Mouse (Mus musculus) lung, postnatal 4 days (tissue): ENCODE data around the gene Lrp2bp.

Experiments used
- DNase-seq, 2 experiments: peaks; one replicate each; pipeline ENCODE4 v3.0.0; 2021

The Lrp2bp gene

DNA sequence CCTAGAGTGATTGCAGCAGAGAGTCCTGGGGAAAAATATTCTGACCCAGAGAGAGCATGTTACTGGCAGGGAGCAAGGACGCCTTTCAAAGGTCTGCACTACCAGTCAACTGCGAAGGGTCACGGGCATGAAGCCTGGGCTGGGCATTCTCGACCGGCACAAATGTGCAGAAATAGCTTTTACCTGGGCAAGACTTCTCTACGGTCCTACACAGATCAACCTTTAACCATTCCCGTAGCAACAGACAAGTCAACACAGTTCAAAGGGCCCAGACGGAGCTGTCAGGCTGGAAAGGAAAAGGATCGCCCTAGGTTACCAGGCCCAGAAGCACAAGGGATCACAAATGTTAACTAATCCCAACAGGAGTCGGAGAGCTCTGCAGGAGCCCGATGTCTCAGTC is 37.1 kb downstream of the Lrp2bp start:
- DNase-seq, result no peak

DNA sequence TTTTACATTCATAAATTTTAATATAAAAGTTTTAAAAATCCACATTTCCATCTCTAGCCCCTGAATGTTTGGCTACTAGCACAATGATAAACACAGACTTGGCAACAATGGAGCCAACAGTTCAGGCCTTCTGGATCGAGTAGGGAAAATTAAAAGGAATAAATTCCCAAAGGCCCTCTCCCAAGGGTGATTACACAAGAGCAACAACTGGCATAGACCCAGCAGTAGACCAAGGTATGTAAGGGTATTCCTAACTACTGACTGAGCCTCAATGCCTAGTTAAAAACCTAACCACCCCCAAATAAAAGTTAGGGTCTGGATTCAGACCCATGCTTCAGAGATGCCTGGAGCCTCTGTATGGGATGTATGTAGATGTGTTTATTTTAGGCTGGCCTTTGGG is 40.6 kb downstream of the Lrp2bp start:
- DNase-seq, result no peak

DNA sequence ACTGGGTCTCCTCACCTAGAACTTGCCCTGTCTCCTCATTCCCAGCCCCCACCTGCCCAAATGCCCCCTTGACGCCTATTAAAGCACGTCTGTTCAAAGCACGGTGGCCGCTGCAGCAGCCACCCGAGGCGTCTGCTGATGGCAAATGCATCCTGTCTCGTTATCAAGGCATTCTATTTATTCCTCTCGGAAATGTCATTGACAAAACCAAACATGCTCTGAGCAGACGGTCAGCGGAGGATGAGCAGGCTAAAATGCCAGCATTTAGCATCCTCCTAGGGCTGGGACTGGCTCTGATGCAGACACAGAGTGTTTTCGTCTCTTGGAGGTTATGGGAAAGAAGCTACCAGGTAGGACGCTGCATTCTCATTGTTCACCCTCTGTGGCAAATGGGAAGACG is 41.2 kb downstream of the Lrp2bp start:
- DNase-seq, result no peak

DNA sequence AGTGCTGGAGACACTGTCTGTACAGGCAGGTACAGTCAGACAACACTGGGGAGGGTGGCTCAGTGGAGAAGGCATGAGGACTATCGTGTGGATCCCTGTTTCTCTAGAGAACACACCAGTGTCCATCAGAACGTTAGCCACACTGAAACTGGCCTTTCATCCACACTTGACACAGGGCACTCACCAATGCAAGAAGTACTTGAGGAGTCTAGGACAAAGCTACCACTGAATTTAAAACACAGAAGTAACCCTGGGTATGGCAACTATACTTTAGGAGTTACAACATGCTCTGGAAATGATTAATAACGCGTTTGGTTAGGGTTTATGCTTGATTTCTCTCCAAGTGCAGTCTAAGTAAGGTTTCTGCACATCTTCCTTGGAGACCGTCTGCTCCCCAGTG is 73.7 kb downstream of the Lrp2bp start:
- no peak for DNase-seq

DNA sequence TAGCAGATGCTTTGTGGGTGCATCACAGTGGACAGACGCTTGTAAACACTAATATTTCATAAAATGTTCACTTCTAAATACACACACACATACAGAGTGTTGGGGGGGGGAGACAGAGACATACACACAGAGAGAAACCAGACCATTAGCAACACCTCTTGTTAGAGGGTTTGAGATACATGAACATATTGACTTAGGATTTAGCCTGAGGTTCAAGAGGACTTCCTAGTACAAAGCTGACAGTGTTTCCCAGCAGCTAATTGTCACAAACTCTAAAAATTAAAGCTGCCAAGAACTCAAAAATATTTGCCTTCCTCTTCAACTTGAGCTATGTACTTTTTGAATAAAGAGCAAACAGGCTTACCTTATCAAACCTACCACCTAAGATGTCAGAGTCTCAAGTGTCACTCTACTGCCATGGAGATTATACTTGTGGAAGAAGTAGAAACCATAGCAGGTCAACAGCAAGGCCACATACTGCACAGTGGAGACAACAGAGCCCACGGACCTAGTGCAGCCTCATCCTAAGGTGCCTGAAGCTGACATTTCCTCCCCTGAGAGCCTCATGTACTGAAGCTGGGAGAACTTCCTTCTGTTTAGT is 74.5 kb downstream of the Lrp2bp start:
- peak in 1 of 2 experiments; percentile 33 for DNase-seq

DNA sequence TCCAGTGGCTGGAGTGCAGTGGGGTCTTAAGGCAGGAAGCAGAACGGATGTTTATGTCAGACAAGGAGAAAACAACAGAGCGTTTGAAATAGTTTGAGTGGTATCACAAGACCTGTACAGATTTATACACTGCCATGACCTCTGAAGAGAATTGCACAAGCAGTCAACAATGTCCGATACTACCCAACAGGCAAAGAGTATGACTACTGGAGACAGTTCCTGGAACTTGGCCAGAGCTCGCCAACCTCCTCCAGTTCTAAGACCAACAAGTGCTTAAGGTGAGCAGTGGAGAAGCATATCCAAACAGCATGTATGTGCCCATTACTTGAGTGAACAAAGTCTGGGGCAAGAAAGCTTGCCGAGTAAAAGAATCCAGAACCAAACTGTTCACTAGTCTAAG is 76.1 kb downstream of the Lrp2bp start:
- DNase-seq, result peak; percentile 67 to 84

DNA sequence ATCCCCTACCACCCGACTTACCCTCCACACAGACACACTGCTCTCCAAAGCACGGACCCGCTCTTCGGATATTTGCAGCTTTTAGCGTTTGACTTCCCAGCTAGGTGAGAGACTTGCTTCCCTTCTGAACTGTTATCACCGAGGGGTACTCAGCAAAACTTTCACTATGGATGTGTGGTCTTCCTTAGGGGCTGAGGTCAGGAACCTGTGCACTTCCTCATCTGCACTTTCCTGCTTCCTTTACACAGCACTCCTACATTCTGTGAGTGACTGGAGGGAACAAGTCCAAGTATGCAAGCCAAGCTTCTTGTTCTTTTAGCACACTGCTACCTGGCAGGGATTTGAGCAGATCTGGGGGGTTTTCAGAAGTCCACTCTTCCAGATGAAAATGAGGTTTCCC is 79.8 kb downstream of the Lrp2bp start:
- DNase-seq, result no peak
